Mouse (Mus musculus) limb, embryonic 15.5 days (tissue): ENCODE measurements around the gene March5. TPM values are rescaled to one million over a fixed set of nuclear protein-coding genes. Genes with fewer than 3 reads are reported as not detected.
"Not testable (repeated sequence)": the region's sequence is repeated elsewhere in the genome, so short reads cannot be mapped to it uniquely, and the experiment has no call there.

Source experiments
- ATAC-seq: fragments of 200-750 bp; cut with Nextera tagmentation; 2 replicates; pipeline ENCODE4 v1.8.0; 2017; ENCODE audit warnings: low read depth, moderate TSS enrichment; ENCODE audit not compliant: insufficient number of reproducible peaks, low FRiP score, low TSS enrichment
- H3K27ac ChIP-seq: fragments of 300-500 bp; sonication (generic); 2 replicates; pipeline ENCODE4 v1.5.1; 2015; ENCODE audit warnings: moderate library complexity, mild to moderate bottlenecking, inconsistent platforms
- H3K27me3 ChIP-seq: fragments of 300-500 bp; sonication (generic); 2 replicates; pipeline ENCODE4 v1.6.1; 2015; ENCODE audit warnings: inconsistent platforms
- H3K36me3 ChIP-seq: fragments of 300-500 bp; sonication (generic); 2 replicates; pipeline ENCODE4 v1.6.1; 2015; ENCODE audit warnings: inconsistent platforms
- H3K4me1 ChIP-seq: fragments of 300-500 bp; sonication (generic); 2 replicates; pipeline ENCODE4 v1.6.1; 2015; ENCODE audit warnings: inconsistent platforms
- H3K4me2 ChIP-seq: fragments of 300-500 bp; sonication (generic); 2 replicates; pipeline ENCODE4 v1.6.1; 2015; ENCODE audit warnings: mild to moderate bottlenecking, inconsistent platforms
- H3K4me3 ChIP-seq: fragments of 300-500 bp; sonication (generic); 2 replicates; pipeline ENCODE4 v1.5.1; 2015; ENCODE audit warnings: mild to moderate bottlenecking, inconsistent platforms
- H3K9ac ChIP-seq: fragments of 300-500 bp; sonication (generic); 2 replicates; pipeline ENCODE4 v1.6.1; 2015; ENCODE audit warnings: inconsistent platforms
- H3K9me3 ChIP-seq: fragments of 300-500 bp; sonication (generic); 2 replicates; pipeline ENCODE4 v1.6.1; 2016; ENCODE audit warnings: inconsistent platforms
- whole genome bisulfite sequencing: fragments of 180-500 bp; shearing (Covaris S2); methylation state at CpG from one replicate; pipeline ENCODE4 v1.1.7; 2015; 5-methylcytosine and 5-hydroxymethylcytosine counted together
- polyA plus RNA-seq: library from polyadenylated mRNA; unstranded; fragments of >200 nt; fragmentation: Nextera tagmentation; extraction: Ambion mirVana; gene quantifications from 2 replicates; pipeline ENCODE4 v1.2.1, GENCODE M21; 2015

March5 gene
- polyA plus RNA-seq, 1 experiment from 2014 or later, result 80.5 TPM

DNA sequence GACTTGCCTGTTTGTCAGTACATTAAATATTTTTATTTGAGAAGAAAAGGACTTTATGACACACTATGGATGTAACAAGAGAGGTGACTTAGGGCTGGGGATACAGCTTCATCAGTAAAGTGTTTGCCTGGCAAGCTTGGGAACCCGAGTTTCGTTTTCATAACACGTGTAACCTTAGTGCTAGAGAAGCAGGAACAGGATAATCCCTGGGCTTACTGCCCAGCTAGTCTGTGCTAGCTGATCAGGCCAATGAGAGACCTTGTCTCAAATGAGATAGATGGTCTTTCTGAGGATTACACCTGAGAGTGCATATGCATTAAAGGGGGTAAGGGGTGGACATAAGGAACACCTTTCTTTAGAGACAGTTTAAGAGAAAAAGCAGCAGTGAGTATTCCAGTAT is 4.1 kb downstream of the March5 start:
- Histone ChIP-seq H3K4me2 (no peak overlapping the region), H3K4me3 (no peak overlapping the region), H3K36me3 (peaks cover 29% of the 10 kb centered on the region), H3K9me3 (no peaks in the 10 kb centered on the region), H3K27ac (no peak overlapping the region), H3K4me1 (peaks cover 13% of the 10 kb centered on the region), H3K27me3 (no peaks in the 10 kb centered on the region), H3K9ac (no peak overlapping the region)
- WGBS, result 89% methylated on average over 3 of the region's 3 CpGs
- no peak for ATAC-seq

DNA sequence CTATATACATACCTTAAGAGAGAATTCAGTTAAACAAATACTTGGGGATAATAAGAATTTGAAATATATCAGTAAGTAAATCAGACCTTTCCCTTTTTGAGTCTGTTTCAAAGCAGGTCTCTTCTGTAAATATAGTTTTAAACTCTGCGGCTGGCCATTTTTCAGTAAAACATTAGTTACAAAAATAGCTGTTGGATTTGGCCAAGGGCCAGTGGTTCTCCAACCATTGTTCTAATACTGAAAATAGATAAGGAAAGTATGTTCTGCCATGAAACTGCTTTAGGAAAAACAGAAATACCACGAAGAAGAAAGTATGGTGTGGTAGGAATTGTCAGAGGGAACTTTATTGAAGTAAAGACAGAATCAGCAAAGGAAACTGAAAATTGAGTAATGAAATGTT is 7.4 kb downstream of the March5 start:
- H3K4me1 ChIP-seq, result 0 out of 2 replicates have a peak, but pooled peaks cover under 1% of the 10 kb centered on the region
- peaks cover 56% of the 10 kb centered on the region for H3K36me3 ChIP-seq
- no peak overlapping the region for H3K27ac ChIP-seq
- H3K4me2 ChIP-seq, result no peak overlapping the region
- no peaks in the 10 kb centered on the region for H3K9me3 ChIP-seq
- WGBS, result 83% methylated on average over 2 of the region's 2 CpGs
- ATAC-seq, result no peak
- no peak overlapping the region for H3K9ac ChIP-seq
- H3K4me3 ChIP-seq, result no peak overlapping the region
- no peaks in the 10 kb centered on the region for H3K27me3 ChIP-seq

DNA sequence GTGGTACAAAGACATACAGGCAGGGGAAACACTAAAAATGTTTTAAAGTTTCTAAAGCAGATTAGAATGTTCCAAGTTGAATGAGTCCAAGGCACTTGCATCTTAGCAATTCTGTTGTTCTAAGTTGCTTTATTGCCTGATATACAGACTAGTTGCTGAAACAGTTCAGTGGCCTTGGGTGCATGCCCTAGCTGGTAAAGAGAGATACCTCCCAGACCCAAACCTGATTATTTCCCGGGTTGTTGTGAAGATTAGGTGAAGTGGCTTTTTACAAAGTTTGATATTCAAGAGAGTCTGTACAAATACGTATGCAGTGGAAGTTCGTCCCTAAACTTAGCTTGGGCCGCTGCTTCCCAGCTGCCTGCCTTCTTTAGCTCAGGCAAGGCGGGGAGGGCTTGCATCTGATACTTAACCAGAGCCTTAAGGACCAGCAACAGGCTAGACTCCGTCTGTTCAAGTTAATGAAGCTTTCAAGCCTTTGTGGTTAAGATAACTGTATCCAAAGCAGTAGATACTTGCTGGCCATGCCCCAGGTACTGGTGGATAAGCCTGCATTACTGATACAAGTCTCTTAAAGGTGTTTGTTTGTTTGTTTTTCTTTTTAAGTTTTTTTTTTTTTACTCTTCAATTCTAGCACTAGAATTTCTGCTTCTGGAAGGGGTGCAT is 18.0 kb downstream of the March5 start:
- 81% methylated on average over 6 of the region's 6 CpGs for WGBS
- ATAC-seq, result no peak
- no peaks in the 10 kb centered on the region for H3K27me3 ChIP-seq
- no peaks in the 10 kb centered on the region for H3K4me1 ChIP-seq
- peaks cover 24% of the 10 kb centered on the region for H3K36me3 ChIP-seq
- H3K9ac ChIP-seq, result no peak overlapping the region
- H3K9me3 ChIP-seq, result no peaks in the 10 kb centered on the region
- H3K4me3 ChIP-seq, result no peak overlapping the region
- no peak overlapping the region for H3K27ac ChIP-seq
- no peak overlapping the region for H3K4me2 ChIP-seq

DNA sequence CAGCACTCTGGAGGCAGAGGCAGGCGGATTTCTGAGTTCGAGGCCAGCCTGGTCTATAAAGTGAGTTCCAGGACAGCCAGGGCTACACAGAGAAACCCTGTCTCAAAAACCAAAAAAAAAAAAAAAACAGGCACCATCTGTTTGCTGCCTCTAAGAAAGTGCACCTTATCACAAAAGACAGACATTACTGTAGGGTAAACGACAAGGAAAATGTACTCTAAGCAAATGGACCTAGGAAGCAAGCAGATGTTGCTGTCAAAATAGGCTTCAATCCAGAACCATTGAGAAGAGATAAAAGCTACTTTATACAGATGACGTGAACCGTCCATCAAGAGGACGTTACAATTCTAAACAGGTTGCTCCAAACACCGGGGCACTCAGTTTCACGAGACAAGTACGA is 25.3 kb downstream of the March5 start:
- H3K4me3 ChIP-seq, H3K9ac ChIP-seq, ATAC-seq, H3K27ac ChIP-seq, H3K36me3 ChIP-seq, H3K4me2 ChIP-seq, H3K4me1 ChIP-seq, H3K9me3 ChIP-seq: not testable (repeated sequence)
- peaks cover 27% of the 10 kb centered on the region for H3K27me3 ChIP-seq
- WGBS, result 51% methylated on average over 9 of the region's 9 CpGs

DNA sequence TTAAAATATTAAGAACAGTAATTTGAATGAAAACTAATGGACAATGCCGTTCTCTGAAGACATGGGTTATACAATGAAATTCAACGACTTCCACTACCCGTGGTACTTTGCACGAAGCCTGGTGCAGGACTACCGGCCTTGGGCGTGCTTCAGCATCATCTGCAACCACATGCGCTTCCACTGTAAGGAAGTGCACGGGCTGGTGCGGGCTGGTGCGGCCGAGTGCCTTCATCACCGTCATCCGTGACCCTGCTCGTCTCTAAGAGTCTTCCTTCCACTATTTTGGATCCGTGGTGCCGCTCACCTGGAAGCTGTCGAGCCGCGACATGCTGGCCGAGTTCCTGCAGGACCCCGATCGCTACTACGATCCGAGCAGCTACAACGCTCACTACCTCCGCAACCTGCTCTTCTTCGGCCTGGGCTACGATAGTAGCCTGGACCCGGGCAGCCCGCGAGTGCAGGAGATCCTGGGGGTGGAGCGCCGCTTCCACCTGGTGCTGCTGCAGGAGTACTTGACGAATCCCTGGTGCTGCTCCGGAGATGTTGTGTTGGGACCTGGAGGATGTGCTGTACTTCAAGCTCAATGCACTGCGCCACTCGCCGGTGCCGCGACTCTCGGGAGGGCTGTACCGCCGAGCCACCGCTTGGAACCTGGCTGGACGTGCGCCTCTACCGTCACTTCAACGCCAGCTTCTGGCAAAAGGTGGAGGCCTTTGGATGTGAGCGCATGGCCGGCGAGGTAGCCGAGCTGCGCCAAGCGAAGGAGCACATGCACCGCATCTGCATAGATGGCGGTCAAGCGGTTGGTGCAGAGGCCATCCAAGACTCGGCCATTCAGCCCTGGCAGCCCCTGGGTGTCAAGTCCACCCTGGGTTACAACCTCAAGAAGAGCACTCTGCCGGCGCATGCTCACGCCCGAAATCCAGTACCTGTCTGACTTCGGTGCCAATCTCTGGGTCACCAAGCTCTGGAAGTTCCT is 26.5 kb downstream of the March5 start:
- H3K27me3 ChIP-seq, result peaks cover 27% of the 10 kb centered on the region
- ATAC-seq, result no peak
- peak overlapping the region; percentile 54 for H3K4me2 ChIP-seq
- H3K36me3 ChIP-seq, result no peaks in the 10 kb centered on the region
- WGBS, result 6% methylated on average over 63 of the region's 63 CpGs
- peak overlapping the region; percentile 32 for H3K4me3 ChIP-seq
- no peaks in the 10 kb centered on the region for H3K9me3 ChIP-seq
- H3K27ac ChIP-seq, result no peak overlapping the region
- no peak overlapping the region for H3K9ac ChIP-seq
- H3K4me1 ChIP-seq, result peaks cover 11% of the 10 kb centered on the region

DNA sequence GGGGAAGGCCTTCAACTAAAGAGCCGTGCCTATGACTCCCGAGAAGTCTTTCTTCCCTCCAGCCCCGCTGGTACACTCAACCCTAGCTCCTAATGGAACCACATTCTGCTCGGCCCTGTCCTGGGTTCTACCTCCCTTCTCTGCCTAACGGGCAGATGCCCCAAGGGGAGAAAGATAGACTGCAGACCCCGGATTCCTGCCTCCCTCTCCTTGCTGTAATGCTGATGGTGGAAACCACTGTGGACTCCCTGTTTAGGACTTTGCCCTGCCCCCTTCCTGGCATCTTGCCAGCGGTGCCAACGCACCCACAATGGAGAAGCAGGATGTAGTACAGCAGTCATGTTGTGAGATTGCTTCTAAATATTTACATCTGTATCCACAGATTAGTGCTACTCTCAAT is 28.5 kb downstream of the March5 start:
- ATAC-seq, result no peak
- H3K27ac ChIP-seq, result no peak overlapping the region
- H3K4me2 ChIP-seq, result no peak overlapping the region
- no peak overlapping the region for H3K4me3 ChIP-seq
- no peaks in the 10 kb centered on the region for H3K9me3 ChIP-seq
- H3K27me3 ChIP-seq, result peaks cover 27% of the 10 kb centered on the region
- WGBS, result 38% methylated on average over 8 of the region's 8 CpGs
- no peaks in the 10 kb centered on the region for H3K36me3 ChIP-seq
- peaks cover 11% of the 10 kb centered on the region for H3K4me1 ChIP-seq
- no peak overlapping the region for H3K9ac ChIP-seq

DNA sequence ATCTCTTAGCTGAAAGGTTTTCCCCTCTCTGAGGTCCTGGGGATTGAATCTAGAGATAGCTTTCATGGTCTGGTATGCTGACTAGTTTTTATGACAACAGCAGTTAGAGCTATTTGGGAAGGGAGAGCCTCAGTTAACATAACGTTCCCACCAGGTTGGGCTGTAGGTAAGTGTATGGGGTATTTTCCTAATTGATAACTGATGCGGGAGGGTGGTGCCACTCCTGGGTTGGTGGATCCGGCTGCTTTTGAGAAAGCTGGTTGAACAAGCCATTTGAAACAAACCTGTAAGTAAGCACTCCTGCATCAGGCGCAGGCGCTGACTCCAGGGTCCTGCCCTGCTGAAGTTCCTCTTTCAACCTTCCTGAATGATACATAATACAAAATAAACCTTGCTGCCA is 30.0 kb downstream of the March5 start:
- H3K36me3 ChIP-seq, result no peaks in the 10 kb centered on the region
- H3K27ac ChIP-seq, result no peak overlapping the region
- 44% methylated on average over 5 of the region's 5 CpGs for whole genome bisulfite sequencing
- peaks cover 11% of the 10 kb centered on the region for H3K4me1 ChIP-seq
- no peak for ATAC-seq
- H3K9me3 ChIP-seq, result no peaks in the 10 kb centered on the region
- H3K9ac ChIP-seq, result no peak overlapping the region
- H3K27me3 ChIP-seq, result peaks cover 27% of the 10 kb centered on the region
- no peak overlapping the region for H3K4me2 ChIP-seq
- no peak overlapping the region for H3K4me3 ChIP-seq

DNA sequence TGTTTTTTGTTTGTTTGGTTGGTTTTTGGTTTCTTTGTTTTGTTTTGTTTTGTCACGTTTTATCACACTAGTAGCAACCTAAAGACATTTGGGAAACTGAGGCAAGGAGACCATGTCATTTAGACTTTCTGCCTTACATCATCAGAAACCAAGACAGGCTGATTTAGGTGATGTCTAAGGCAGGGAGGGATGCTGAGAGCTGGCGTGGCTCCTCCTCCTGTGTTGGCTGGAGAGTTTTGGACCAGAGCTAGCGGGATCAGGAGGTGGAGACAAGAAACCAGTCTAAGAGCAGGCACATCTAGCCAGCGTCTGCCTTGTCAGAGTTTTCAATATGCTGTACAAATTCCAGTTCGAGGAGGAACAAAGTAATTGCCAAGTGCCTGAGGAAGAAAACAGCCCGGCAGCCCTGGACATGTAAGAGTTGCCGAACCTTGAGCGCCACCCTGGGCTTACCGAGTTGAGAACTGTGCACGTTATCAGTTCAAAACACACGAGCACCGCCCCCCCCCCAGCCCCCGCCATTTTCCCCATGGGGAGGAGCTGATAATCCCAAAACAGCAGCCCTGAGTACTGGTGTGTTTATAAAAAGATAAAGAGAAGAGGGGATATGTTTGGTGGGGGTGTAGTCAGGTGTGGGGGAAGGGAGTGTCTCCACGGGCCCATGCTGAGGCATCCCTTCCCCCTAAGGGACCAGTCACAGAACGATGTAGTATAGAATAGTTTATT is 30.5 kb downstream of the March5 start:
- no peak overlapping the region for H3K4me2 ChIP-seq
- H3K4me3 ChIP-seq, result no peak overlapping the region
- no peak for ATAC-seq
- H3K9ac ChIP-seq, result no peak overlapping the region
- WGBS, result 7% methylated on average over 15 of the region's 15 CpGs
- H3K9me3 ChIP-seq, result no peaks in the 10 kb centered on the region
- H3K36me3 ChIP-seq, result no peaks in the 10 kb centered on the region
- H3K4me1 ChIP-seq, result peaks cover 11% of the 10 kb centered on the region
- peaks cover 27% of the 10 kb centered on the region for H3K27me3 ChIP-seq
- no peak overlapping the region for H3K27ac ChIP-seq

DNA sequence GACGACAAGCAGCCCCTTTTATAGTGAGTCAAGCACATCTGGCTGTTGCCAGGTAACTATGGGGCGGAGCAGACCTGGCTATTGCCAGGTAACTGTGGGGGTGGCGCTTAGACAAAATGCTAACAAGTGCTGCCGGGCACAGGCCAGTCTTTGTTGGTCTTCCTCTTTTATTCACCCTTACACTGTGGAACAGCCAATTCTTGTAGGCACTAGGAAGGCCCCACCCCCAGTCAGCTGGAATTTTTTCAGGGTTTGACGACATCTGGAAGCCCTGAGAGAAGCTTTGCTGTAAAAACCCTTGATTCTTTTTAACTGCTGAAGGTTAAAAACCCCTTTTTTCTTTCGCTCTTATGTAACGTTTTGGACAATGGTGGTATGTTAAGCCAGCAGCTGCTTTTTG is 31.3 kb downstream of the March5 start:
- Histone ChIP-seq H3K27me3 (peaks cover 25% of the 10 kb centered on the region), H3K9ac (no peak overlapping the region), H3K4me3 (no peak overlapping the region), H3K36me3 (no peaks in the 10 kb centered on the region), H3K4me2 (no peak overlapping the region), H3K4me1 (peaks cover 9% of the 10 kb centered on the region), H3K9me3 (no peaks in the 10 kb centered on the region), H3K27ac (no peak overlapping the region)
- 21% methylated on average over 7 of the region's 7 CpGs for WGBS
- ATAC-seq, result no peak

DNA sequence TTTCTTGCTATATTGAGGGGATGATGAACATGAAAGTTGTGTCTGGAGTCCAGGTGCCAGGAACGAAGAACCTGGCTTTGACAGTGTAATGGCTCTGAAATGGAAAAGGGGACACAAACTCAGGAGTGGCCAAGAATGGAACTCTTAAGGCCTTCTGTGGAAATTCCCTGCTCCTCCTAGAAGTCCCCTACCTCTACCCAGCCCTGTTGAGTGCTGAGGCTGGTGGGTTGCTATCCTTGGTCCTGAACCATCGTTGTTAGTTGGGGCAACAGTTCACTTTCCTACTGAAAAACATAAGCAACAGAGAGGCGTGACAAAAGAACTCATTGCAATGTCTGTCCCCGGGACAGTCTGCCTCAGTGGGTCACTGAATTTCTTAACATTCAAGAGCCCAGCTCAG is 31.8 kb downstream of the March5 start:
- no peak overlapping the region for H3K9ac ChIP-seq
- H3K36me3 ChIP-seq, result no peaks in the 10 kb centered on the region
- 16% methylated on average over 4 of the region's 4 CpGs for WGBS
- no peak overlapping the region for H3K4me2 ChIP-seq
- no peak overlapping the region for H3K4me3 ChIP-seq
- peaks cover 21% of the 10 kb centered on the region for H3K27me3 ChIP-seq
- no peak overlapping the region for H3K27ac ChIP-seq
- peaks cover 4% of the 10 kb centered on the region for H3K4me1 ChIP-seq
- H3K9me3 ChIP-seq, result no peaks in the 10 kb centered on the region
- no peak for ATAC-seq

DNA sequence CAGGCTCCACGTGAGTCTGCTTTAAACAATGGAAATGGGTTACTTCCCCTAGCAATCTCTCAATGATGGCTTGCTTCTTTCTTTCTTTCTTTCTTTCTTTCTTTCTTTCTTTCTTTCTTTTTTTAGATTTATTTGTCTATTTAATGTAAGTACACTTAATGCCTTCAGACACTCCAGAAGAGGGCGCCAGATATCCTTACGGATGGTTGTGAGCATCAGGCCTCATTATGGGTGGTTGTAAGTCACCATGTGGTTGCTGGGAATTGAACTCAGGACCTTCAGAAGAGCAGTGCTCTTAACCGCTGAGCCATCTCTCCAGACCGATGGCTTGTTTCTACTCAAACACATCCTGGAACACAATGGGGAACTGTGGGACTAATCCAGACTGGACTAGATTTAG is 33.9 kb downstream of the March5 start:
- 68% methylated on average over 5 of the region's 5 CpGs for WGBS
- Histone ChIP-seq H3K4me3 (no peak overlapping the region), H3K4me2 (no peak overlapping the region), H3K9ac (no peak overlapping the region), H3K9me3 (no peaks in the 10 kb centered on the region), H3K4me1 (0 out of 2 replicates have a peak, but pooled peaks cover 2% of the 10 kb centered on the region), H3K27me3 (peaks cover 2% of the 10 kb centered on the region; the same call in 1 of the 2 replicates), H3K27ac (no peak overlapping the region), H3K36me3 (no peaks in the 10 kb centered on the region)
- ATAC-seq, result no peak

DNA sequence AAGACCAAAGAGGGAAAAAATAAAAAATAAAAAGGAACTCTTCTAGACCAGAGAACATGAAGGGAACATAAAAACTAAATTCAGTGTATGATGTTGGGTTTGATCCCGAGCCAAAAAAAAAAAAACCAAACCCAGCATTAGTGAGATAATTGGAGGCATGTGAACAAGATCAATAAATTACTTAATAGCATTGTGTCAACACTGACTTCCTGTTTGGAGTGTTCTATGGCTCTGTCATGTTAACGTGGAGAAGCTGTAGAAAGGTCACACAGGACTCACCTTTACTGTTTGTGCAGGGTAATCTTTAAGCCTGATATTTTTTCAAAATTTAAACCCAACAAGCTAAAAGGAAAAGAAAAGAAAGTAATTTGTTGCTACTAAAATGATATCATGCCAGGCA is 35.4 kb downstream of the March5 start:
- WGBS, result 19% methylated on average over 2 of the region's 2 CpGs
- H3K27ac ChIP-seq, result no peak overlapping the region
- no peak overlapping the region for H3K4me2 ChIP-seq
- H3K36me3 ChIP-seq, result no peaks in the 10 kb centered on the region
- H3K9me3 ChIP-seq, result no peaks in the 10 kb centered on the region
- H3K27me3 ChIP-seq, result no peaks in the 10 kb centered on the region
- no peak overlapping the region for H3K4me3 ChIP-seq
- H3K4me1 ChIP-seq, result 0 out of 2 replicates have a peak, but pooled peaks cover 2% of the 10 kb centered on the region
- no peak overlapping the region for H3K9ac ChIP-seq
- no peak for ATAC-seq
